Mouse (Mus musculus): ENCODE measurements around the gene Ctdsp1.
"Not testable (repeated sequence)": the region's sequence is repeated elsewhere in the genome, so short reads cannot be mapped to it uniquely, and the experiment has no call there.

The Ctdsp1 gene

GRCm38 (mm10) chr1:74379058-74379504 lies 12.2 kb upstream of the Ctdsp1 start:
- DNase-seq: no peak

DNA sequence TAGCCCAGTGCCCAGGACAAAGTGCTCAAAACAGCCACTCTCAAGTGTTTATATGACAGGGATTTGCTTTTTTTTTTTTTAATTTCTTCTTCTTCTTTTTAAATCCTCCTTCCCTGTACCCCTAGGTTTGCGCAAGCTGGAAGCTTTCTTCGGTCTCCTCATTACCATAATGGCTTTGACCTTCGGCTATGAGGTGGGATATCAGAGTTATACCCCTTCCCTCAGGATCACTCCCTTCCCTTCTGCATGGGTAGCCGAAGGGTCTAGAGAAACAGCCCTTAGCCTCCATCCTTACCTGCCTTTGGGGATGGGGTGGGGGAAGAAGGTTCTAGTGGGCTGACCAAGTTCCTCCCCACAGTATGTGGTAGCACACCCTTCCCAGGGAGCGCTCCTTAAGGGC lies 10.8 kb upstream of the Ctdsp1 start:
- no peak for DNase-seq

DNA sequence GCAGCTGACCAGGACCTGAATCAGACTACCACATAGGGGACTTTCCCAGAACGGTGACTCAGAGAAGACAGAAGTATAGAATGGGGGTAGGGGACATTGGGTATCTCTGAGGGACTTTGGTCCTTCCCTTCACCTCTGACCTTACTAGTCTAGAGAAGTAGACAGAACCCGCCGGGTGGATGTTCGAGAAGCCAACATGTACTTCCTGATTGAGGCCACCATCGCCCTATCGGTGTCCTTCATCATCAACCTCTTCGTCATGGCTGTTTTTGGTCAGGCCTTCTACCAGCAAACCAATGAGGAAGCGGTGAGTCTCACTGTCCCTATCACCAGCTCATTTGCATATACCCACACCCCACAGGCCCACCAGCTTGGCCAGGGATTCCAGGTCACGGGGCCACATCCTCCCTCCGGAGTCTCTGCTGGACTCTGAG lies 9.7 kb upstream of the Ctdsp1 start:
- no peak for DNase-seq

- no peak for DNase-seq
Observed at GRCm38 (mm10) chr1:74383385-74383784, 7.9 kb upstream of the Ctdsp1 start.

DNA sequence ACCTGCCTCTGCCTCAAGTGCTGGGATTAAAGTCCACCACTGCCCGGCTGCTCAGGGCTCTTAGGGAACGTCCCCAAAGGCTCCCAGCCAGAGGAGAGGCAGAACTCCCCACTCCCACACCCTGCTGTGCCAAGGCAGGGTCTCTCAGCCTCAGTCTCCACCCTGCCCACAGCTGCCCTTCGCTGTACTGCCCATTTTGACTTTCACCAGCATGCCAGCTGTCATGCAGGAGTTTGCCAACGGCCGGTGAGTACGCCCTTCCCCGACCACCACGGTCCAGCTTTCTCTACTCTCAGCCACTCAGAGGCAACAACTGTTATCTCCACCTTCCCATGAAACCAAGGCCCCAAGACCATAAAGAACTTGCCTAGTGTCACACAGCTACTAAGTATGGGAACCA lies 6.8 kb upstream of the Ctdsp1 start:
- no peak for DNase-seq

GRCm38 (mm10) chr1:74385064-74385463 lies 6.2 kb upstream of the Ctdsp1 start:
- DNase-seq: no peak

- DNase-seq: no peak
Observed at GRCm38 (mm10) chr1:74385531-74385930, 5.8 kb upstream of the Ctdsp1 start.

- DNase-seq: no peak
Observed at GRCm38 (mm10) chr1:74386363-74386713, 5.0 kb upstream of the Ctdsp1 start.

- peak; percentile 90 to 95 for DNase-seq
Observed at GRCm38 (mm10) chr1:74386714-74387385, 4.5 kb upstream of the Ctdsp1 start.

DNA sequence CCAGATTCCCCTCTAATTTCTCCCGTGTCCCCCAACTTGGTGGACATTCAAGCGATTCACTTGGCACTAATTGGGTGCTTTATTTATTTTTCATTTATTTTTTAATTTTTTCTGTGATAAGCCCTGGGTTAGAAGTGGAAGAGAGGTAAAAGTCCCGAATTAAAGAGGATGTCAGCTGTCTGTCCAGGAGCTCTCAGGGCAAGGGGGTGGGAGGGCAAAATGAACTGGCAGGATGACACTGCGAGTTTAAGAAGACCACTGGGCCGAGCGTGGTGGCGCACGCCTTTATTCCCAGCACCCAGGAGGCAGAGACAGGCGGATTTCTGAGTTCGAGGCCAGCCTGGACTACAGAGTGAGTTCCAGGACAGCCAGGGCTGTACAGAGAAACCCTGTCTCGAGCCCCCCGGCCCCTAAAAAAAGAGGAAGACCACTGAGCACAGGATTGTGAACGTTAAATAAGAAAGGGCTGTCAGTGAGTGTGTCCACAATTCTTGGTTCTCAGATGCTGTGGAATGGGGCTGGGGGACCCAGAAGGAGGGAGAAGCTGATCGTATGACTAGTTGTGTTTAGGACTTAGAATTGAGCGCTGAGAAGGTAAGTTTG lies 3.8 kb upstream of the Ctdsp1 start:
- no peak for DNase-seq

DNA sequence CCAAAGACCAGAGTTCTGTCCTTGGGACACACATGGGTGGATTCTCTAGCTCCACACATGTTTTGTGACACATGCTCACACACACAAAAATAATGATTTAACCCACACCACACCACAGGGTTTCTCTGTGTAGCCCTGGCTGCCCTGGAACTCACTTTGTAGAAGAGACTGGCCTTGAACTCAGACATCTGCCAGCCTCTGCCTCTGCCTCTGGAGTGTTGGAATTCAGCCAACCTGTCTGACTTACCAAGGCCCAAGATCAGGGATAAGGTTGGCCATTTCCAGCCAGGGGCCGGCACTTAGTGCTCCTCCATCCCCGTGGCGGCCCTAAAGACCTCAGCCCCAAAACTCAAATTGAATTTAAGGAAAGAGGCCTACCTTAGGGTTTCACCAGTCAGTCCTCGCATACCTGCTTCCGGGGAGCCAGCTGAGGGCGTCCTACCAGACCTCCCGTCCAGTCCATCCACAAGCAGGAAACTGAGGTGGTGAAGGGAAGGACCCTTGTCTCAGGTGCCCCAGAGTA lies 2.9 kb upstream of the Ctdsp1 start:
- no peak for DNase-seq

DNA sequence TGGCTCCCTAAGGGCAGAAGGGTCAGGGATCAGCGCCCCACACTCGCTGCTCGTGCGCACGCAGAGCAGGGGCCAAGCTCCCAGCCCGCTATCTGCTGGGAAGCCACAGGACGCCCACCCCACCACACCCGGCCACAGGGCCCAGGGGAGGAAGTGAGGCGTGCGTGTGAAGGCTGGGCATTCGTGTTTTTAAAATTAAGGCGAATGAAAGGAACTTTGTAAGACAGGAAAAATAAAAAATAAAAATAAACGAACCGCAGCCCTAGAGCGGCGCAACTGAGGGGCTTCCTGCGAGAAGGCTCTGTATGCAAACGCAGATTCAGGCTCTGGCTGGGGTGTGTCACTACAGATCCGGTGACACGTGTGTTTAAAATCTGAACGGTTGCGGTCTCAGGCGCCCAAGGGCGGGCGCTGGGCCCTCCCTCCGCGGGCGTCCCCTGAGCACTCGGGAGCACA lies 1.4 kb upstream of the Ctdsp1 start:
- no peak for DNase-seq

DNA sequence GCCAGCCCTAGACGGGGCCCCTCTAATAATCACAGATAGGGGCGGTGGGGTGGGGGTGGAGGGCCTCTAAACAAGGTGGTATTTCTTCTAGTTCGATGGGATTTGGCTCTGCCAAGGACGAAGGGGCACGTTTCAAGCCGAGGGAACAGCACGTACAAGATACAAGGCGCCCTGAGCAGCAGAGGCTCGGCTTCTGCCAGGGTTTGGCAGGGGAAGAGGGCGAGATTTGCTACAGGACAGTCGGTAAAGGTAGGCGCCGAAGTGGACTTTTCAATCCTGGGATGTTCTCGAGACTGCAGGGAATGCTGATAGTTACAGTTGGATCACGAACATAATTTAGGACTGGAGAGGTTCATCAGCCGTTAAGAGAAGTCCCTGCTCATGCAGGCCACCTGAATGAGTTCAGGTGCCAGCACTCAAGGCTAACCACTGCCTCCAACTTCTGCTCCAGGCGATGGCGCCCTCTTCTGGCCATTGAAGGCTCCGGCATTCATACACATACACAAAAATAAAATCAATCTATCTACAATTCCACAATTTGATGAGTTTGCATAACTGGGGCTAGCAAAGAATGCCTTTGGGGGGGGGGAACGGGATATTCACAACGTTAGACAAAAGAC lies 912 bp upstream of the Ctdsp1 start:
- DNase-seq: peak; percentile 71 to 77

DNA sequence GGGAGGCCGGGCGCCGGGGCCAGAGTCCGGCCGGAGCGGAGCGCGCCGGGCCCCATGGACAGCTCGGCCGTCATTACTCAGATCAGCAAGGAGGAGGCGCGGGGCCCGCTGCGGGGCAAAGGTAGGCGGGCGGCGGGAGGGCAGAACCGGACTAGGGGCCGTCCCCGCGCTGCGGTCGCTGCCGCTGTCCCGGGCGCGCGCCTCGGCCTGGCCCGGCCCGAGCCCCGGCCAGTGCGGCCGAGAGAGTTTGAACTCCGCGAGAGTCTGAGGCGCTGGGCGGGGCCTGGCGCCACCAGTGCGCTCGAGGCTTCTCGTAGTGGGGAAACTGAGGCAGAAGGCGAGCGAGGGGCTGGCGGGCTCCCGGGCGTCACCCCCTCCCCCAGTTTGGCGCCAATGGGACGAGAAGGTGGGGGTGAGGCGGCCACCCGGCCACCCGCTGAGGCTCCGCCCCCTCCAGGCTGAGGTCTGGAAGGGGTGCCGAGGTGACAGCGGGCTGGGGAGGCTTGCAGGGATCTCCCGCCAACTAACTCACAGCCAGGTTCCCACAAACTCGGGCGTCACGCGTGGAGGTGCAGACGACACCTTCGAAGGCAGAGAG lies 634 bp downstream of the Ctdsp1 start:
- DNase-seq: peak; percentile 72 to 78

DNA sequence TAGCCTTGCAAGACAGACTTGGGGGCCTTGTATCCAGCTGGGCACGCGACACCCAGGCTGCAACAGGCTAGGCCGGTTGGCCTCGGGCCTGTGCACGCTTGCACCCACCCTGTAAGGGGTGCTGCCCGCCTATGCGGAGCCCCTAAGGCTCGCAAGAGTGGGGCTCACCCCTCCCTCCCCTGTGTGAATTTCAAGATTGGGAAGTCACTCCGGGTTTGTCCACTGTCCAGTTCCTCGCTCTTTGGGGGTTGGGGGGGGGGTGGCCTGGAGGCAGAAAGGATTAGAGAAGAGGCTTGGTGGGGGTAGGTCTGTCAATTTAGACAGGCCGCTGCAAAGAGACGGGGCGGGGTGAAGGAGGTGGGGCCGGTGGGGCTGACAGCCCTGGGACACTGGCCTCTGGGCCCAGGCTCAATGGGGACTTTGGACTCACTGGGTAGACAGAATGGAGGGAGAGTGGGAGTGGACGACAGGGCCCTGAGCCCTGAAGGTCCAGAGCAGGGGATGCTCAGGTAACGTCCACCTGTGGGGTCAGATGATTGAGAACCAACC lies 1.2 kb downstream of the Ctdsp1 start:
- peak in 1 of 2 experiments; percentile 32 for DNase-seq

DNA sequence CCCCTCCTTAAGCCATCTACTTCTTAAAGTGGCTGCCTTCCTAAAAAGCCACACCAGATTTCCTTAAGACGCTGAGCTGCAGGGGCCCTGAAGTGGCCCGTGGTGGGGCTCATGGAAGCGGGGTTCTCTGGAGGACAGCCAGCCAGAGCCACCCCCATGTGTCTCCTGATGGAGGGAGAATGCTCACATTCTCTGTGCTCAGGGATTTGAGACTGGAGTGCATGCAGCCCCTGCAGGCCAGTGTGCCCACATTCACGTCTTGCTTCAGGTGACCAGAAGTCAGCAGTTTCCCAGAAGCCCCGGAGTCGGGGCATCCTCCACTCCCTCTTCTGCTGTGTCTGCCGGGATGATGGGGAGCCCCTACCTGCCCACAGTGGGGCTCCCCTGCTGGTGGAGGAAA lies 1.7 kb downstream of the Ctdsp1 start:
- no peak for DNase-seq

- DNase-seq: no peak
Observed at GRCm38 (mm10) chr1:74393697-74394096, 2.4 kb downstream of the Ctdsp1 start.

DNA sequence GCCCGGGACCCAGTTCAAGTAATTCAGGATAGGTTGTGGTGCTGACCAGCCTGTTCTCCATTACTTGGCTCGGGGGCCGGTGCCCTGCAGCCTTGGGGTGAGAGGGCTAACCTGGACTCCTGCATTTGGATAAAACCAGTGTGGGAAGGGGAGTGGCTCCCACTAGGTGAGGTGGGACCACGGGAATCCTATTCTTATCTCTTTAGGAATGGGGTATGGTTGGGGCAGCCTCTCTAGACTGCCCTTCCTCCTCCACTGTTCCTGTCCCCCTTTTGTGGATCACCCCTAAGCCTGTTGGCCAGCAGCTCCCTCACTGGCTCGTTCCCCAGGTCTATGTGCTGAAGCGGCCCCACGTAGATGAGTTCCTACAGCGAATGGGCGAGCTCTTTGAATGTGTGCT lies 3.0 kb downstream of the Ctdsp1 start:
- no peak for DNase-seq

DNA sequence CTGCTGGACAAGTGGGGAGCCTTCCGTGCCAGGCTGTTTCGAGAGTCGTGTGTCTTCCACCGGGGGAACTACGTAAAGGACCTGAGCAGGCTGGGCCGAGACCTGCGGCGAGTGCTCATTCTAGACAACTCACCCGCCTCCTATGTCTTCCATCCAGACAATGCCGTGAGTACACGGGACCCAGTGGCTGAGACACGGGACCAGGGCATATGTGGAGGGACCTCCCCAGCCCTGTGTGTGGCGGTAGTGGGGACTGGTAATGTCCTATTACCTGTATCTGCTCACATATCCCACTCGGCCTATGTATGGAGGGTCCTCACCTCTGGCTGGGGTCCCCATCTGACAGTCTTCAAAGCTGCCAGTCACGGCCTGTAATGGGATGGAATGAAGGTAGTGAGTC lies 3.5 kb downstream of the Ctdsp1 start:
- DNase-seq: no peak

DNA sequence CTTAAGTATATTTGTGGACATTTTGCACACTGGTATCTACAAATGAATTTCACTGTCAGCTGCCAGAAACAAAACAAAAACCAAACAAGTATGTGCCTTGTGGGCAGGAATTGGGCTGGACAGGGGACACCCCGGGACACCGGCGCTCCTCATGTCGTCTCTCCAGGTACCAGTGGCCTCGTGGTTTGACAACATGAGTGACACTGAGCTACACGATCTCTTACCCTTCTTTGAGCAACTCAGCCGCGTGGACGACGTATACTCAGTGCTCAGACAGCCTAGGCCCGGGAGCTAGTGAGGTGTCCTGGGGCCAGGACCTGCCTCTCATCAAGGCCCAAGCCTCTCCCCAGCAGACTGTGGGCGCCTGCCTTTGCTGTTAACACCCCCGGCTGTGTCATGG lies 4.0 kb downstream of the Ctdsp1 start:
- no peak for DNase-seq

DNA sequence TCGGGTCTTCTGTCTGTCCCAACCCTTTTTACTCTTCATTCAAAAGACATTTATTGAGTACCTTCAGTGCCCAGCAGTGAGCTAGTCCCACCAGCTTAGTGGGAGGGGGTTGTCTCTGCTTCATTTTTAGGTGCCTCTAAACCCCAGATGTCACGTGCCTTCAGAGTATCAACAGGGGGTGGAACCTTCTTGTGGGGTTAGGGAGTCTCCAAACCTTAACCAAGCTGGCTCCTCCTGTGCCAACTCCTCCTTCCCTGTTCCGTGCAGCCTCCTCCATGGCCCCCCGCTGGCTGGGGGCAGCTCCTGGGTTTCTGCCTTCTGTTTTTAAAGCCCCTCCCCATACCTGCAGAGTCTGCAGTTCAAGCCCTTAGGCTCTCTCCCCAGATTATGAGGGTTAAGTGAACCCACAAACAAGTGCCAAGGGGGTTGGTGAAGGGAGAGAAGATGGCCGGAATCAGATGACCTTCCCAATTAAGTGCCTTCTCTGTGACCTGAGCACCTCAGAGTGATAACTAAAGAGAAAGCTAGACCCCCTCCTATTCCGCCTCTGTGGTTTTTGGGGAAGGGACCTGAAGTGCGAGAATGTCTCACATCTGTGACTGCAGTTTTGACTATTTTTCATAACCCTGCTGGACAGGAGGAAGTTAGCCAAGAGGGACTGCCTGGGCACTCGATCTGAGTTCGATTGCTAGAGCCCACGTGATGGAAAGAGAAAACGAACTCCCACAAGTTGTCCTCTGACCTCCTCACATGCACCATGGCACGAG lies 5.3 kb downstream of the Ctdsp1 start:
- not testable (repeated sequence) for DNase-seq

- DNase-seq: peak; percentile 94 to 97
Observed at GRCm38 (mm10) chr1:74397268-74397918, 6.1 kb downstream of the Ctdsp1 start.
